Mouse (Mus musculus) heart, postnatal 0 days (tissue): Measurements from ENCODE around the gene 9330161L09Rik. TPM values are rescaled to one million over a fixed set of nuclear protein-coding genes. Genes with fewer than 3 reads are reported as not detected.
A peak's percentile ranks its signal among the peaks of the same experiment; 100 is the strongest.

Experiments
- ATAC-seq: fragments of 200-750 bp; cut with Nextera tagmentation; 2 replicates; pipeline ENCODE4 v1.8.0; 2017; ENCODE audit warnings: low read depth, moderate number of reproducible peaks, moderate library complexity; ENCODE audit not compliant: insufficient read depth
- DNase-seq: peaks from one replicate; pipeline ENCODE4 v3.0.0-alpha.2; 2016; ENCODE audit warnings: low spot score
- H3K27ac ChIP-seq: fragments of 300-500 bp; sonication (generic); 2 replicates; pipeline ENCODE4 v1.5.1; 2014; ENCODE audit warnings: low read depth, mild to moderate bottlenecking
- H3K27me3 ChIP-seq: fragments of 300-500 bp; sonication (generic); 2 replicates; pipeline ENCODE4 v1.6.1; 2014; ENCODE audit warnings: low read length, mixed read lengths; ENCODE audit not compliant: control insufficient read depth, insufficient read depth
- H3K36me3 ChIP-seq: fragments of 300-500 bp; sonication (generic); replicated peaks from 2 replicates; pipeline ENCODE4 v1.6.1; 2014; ENCODE audit warnings: low read length, mixed read lengths; ENCODE audit not compliant: control insufficient read depth, insufficient read depth
- H3K4me1 ChIP-seq: fragments of 300-500 bp; sonication (generic); 2 replicates; pipeline ENCODE4 v1.6.1; 2014; ENCODE audit warnings: antibody characterized with exemption; ENCODE audit not compliant: control insufficient read depth, insufficient read depth
- H3K4me2 ChIP-seq: fragments of 300-500 bp; sonication (generic); 2 replicates; pipeline ENCODE4 v1.6.1; 2014; ENCODE audit warnings: low read depth, mild to moderate bottlenecking, low read length, moderate library complexity
- H3K4me3 ChIP-seq: fragments of 300-500 bp; sonication (generic); 2 replicates; pipeline ENCODE4 v1.5.1; 2014; ENCODE audit warnings: low read depth, low read length
- H3K9ac ChIP-seq: fragments of 300-500 bp; sonication (generic); replicated peaks from 2 replicates; pipeline ENCODE4 v1.6.1; 2014; ENCODE audit warnings: low read depth, low read length, mixed read lengths
- H3K9me3 ChIP-seq: fragments of 300-500 bp; sonication (generic); replicated peaks from 2 replicates; pipeline ENCODE4 v1.6.1; 2016; ENCODE audit warnings: low read length; ENCODE audit not compliant: control insufficient read depth
- CTCF ChIP-seq: IDR thresholded peaks from 2 replicates; pipeline ENCODE4 v1.5.1; 2016; ENCODE audit warnings: antibody characterized with exemption, control low read depth, low read depth
- EP300 ChIP-seq: IDR thresholded peaks from 2 replicates; pipeline ENCODE4 v1.6.1; 2016; ENCODE audit warnings: antibody characterized with exemption, low read depth
- WGBS: fragments of 180-500 bp; shearing (Covaris S2); extraction: QIAGEN DNeasy Blood & Tissue Kit; methylation state at CpG from one replicate; pipeline ENCODE4 v1.1.7; 2014; 5-methylcytosine and 5-hydroxymethylcytosine counted together
- polyA plus RNA-seq: library from polyadenylated mRNA; unstranded; fragments of >200 nt; fragmentation: Nextera tagmentation; extraction: Ambion mirVana; gene quantifications from 2 replicates; pipeline ENCODE4 v1.2.1, GENCODE M21; 2015
- total RNA-seq: library from RNA; depleted of rRNA; stranded (reverse); fragments of >200 nt; gene quantifications from 2 replicates; pipeline ENCODE4 v1.2.3, GENCODE M21; 2014; ENCODE audit warnings: low replicate concordance

Gene 9330161L09Rik
- total and polyA plus RNA-seq, 2 experiments from 2014 or later, result 0.34 to 2.8 TPM

DNA sequence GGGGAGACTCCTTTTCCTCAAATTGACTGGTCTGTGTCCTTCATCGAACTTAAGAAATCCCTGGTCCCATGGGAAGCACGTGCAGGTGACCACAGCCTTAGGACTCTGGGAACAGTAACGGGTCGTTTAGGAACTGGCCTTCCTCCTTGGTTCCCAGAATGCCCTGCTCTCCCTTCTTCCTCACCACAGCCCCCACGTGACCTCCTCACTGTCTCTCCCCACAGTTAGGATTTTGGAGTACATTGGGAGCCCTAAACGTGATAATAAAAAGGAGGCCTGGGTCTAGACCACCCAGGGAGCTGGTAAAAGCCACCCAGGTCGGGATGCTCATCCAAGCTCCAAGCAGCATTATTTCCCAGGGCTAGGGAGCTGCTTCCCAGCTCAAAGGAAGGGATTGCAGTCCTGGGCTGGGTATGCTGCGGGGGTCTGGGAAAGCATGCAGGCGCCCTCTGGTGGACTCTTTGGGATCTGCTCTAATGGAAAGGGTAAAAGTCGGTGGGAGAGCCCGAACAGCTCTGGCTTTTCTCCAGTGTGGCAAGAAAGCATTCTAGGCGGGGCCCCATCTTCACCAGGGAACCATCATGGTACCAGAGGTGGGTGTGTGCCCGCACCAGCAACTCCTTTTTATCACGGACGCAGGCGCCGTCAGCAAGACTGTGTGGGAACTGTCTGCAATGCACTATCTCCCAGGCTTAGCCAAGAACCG, 39.8 kb downstream of the 9330161L09Rik start:
- peak; percentile 78 for DNase-seq
- Histone ChIP-seq H3K27ac (no peak overlapping the region), H3K36me3 (no peaks in the 10 kb centered on the region), H3K4me1 (peaks cover 4% of the 10 kb centered on the region), H3K27me3 (no peaks in the 10 kb centered on the region), H3K4me3 (0 out of 2 replicates have a peak overlapping the region, but pooled peaks have one; percentile 8), H3K4me2 (peak overlapping the region; percentile 38), H3K9ac (no peak overlapping the region), H3K9me3 (no peaks in the 10 kb centered on the region)
- peak; percentile 81 for ATAC-seq
- TF ChIP-seq EP300, result no peak
- peak; percentile 81 for TF ChIP-seq CTCF
- 14% methylated on average over 18 of the region's 18 CpGs for WGBS

DNA sequence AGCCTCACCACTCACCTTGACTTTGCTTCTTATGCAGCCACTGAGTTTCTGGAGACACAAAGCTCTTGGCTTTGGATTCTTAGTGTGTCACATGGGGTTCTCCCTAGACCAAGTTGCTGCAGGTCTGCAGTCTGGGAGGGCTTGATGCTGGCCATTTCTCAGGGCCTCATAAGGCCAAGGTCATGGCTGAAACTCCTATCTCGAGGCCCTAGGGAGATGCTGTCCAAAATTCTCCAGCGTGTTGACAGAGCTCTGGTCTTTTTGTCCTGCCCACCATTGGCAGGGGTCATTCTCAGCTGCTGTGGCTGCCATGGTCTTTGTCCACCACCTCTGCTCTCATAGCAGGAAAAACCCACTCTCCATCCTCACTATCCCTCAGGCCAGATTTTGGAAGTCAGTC, 40.4 kb downstream of the 9330161L09Rik start:
- Histone ChIP-seq H3K36me3 (no peaks in the 10 kb centered on the region), H3K4me1 (peaks cover 10% of the 10 kb centered on the region), H3K9me3 (no peaks in the 10 kb centered on the region), H3K9ac (no peak overlapping the region), H3K27ac (no peak overlapping the region), H3K4me2 (no peak overlapping the region), H3K4me3 (no peak overlapping the region), H3K27me3 (no peaks in the 10 kb centered on the region)
- ATAC-seq (no peak), DNase-seq (no peak)
- TF ChIP-seq CTCF, result no peak
- no peak for TF ChIP-seq EP300
- 41% methylated on average over 2 of the region's 2 CpGs for WGBS

DNA sequence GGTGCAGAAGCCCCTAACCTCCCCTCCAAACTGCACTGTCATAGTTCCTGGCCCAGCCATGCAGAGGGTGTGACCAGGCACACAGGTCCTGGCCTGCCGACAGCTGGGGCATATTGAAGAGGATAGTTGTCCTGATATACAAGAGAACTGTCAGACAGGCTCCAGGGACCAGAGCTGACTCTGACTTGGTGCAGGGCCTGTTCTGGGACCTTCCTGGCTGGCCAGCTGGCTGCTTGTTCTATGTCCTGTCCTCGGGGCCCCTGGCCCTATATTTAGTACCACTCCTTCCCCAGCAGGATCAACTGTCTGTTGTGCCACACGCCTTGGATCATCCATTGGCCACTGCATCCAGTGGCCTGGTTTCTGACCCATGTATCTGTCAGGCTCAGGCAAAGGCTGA, 45.3 kb downstream of the 9330161L09Rik start:
- H3K9me3 ChIP-seq, result no peaks in the 10 kb centered on the region
- H3K27me3 ChIP-seq, result no peaks in the 10 kb centered on the region
- peak overlapping the region; percentile 54 for H3K27ac ChIP-seq
- H3K4me1 ChIP-seq, result peaks cover 29% of the 10 kb centered on the region
- H3K9ac ChIP-seq, result no peak overlapping the region
- no peak for DNase-seq
- TF ChIP-seq EP300 (no peak), CTCF (no peak)
- ATAC-seq, result peak; percentile 14
- H3K36me3 ChIP-seq, result no peaks in the 10 kb centered on the region
- WGBS, result 19% methylated on average over 3 of the region's 3 CpGs
- no peak overlapping the region for H3K4me3 ChIP-seq
- no peak overlapping the region for H3K4me2 ChIP-seq

DNA sequence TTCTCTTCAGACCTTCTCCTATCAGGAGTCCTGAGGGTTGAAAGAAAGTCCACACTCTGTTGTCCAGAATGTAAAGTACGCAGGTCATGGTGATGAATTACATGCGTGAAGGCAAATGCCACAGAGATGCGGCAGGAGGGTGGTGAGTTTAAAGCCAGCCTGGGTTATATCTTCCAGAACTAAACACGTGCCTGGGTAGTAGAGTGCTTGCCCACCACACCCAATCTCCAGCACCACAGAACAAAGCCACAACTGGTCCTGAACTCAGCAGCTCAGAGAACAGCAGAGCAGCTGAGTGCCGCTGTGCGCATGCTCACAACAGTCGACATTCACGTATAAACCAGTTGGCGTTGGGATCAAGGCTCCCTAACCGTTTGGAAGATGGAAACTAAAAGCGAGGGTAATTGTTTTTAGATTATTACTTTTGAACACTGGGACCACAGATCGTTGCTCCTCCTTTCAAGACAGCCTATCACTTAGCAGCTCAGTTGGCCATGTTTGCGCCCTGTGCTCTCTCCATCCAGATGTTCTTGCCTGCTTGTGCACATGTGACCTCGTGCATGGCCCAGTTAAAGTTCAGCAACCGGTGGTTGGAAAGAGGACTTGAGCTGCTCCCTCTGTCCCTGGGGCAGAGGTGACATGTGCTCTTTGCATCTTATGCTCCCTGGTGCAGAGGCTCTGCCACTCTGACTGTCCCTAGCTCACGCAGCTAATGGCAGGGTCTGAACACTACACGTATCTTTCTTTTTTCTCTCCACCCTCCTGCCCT, 45.9 kb downstream of the 9330161L09Rik start:
- Histone ChIP-seq H3K4me3 (no peak overlapping the region), H3K27me3 (no peaks in the 10 kb centered on the region), H3K36me3 (no peaks in the 10 kb centered on the region), H3K27ac (peak overlapping the region; percentile 54; the same call in 1 of the 2 replicates), H3K9me3 (no peaks in the 10 kb centered on the region), H3K4me2 (no peak overlapping the region), H3K4me1 (peaks cover 35% of the 10 kb centered on the region), H3K9ac (no peak overlapping the region)
- ATAC-seq (no peak), DNase-seq (no peak)
- TF ChIP-seq EP300 (no peak), CTCF (no peak)
- WGBS, result 78% methylated on average over 17 of the region's 17 CpGs

DNA sequence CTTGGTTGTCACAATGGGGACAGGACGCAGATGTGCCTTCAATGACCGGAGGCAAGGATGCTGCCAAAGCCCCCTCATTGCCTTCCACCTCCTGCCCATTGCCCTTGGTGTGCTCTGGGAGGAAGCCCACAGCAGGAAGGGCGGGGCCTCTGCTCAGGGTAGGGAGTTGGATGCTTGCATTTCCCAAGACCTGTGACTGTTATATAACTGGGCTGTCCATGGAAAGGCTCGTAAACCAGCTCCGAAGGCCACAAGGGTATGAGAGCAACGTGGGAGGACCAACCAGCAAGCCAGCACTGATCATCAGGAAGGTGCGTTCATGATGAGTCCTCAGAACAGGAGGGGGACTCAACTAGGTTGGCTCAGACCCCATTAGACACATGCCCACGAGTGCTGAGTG, 46.8 kb downstream of the 9330161L09Rik start:
- H3K4me3 ChIP-seq, result no peak overlapping the region
- no peaks in the 10 kb centered on the region for H3K36me3 ChIP-seq
- no peak overlapping the region for H3K27ac ChIP-seq
- no peak for DNase-seq
- no peak for TF ChIP-seq CTCF
- no peak for TF ChIP-seq EP300
- WGBS, result 74% methylated on average over 8 of the region's 8 CpGs
- no peaks in the 10 kb centered on the region for H3K9me3 ChIP-seq
- H3K9ac ChIP-seq, result no peak overlapping the region
- peaks cover 44% of the 10 kb centered on the region for H3K4me1 ChIP-seq
- H3K4me2 ChIP-seq, result no peak overlapping the region
- H3K27me3 ChIP-seq, result no peaks in the 10 kb centered on the region
- ATAC-seq, result no peak
